Mouse (Mus musculus) embryo, embryonic 11 days (tissue): ENCODE measurements around the gene Blvrb.
A peak's percentile ranks its signal among the peaks of the same experiment; 100 is the strongest.

ENCODE experiments used
- DNase-seq: peaks from one replicate; pipeline ENCODE4 v3.0.0-alpha.2; 2015

Gene Blvrb

GRCm38 (mm10) chr7:27449256-27449862, 1.6 kb downstream of the Blvrb start:
- DNase-seq = peak; percentile 60

- DNase-seq = no peak
Measured at GRCm38 (mm10) chr7:27451359-27451758, 3.6 kb downstream of the Blvrb start.

- no peak for DNase-seq
Measured at GRCm38 (mm10) chr7:27452206-27452770, 4.5 kb downstream of the Blvrb start.

- no peak for DNase-seq
Measured at GRCm38 (mm10) chr7:27454461-27455121, 6.8 kb downstream of the Blvrb start.

- DNase-seq = no peak
Measured at GRCm38 (mm10) chr7:27455273-27455672, 7.5 kb downstream of the Blvrb start.

- DNase-seq = no peak
Measured at GRCm38 (mm10) chr7:27458614-27459013, 10.8 kb downstream of the Blvrb start.

- no peak for DNase-seq
Measured at GRCm38 (mm10) chr7:27459640-27460039, 11.9 kb downstream of the Blvrb start.

GRCm38 (mm10) chr7:27460477-27460876, 12.7 kb downstream of the Blvrb start:
- no peak for DNase-seq

- no peak for DNase-seq
Measured at GRCm38 (mm10) chr7:27467648-27468047, 19.9 kb downstream of the Blvrb start.

GRCm38 (mm10) chr7:27471390-27472120, 23.8 kb downstream of the Blvrb start:
- no peak for DNase-seq

GRCm38 (mm10) chr7:27472596-27472995, 24.8 kb downstream of the Blvrb start:
- DNase-seq = no peak

- peak; percentile 99 for DNase-seq
Measured at GRCm38 (mm10) chr7:27473156-27473834, 25.5 kb downstream of the Blvrb start, which contains the start of gene Sertad3. Gene Sertad3, plus strand, starts transcription at chr7:27473768.

- no peak for DNase-seq
Measured at GRCm38 (mm10) chr7:27473835-27474489, 26.2 kb downstream of the Blvrb start.

- peak; percentile 99 for DNase-seq
Measured at GRCm38 (mm10) chr7:27474490-27474954, 26.7 kb downstream of the Blvrb start.

- no peak for DNase-seq
Measured at GRCm38 (mm10) chr7:27475596-27475995, 27.8 kb downstream of the Blvrb start.

- DNase-seq = no peak
Measured at GRCm38 (mm10) chr7:27476098-27476635, 28.4 kb downstream of the Blvrb start.

GRCm38 (mm10) chr7:27478561-27478960, 30.8 kb downstream of the Blvrb start:
- no peak for DNase-seq

GRCm38 (mm10) chr7:27479750-27480149, 32.0 kb downstream of the Blvrb start:
- DNase-seq = no peak

- no peak for DNase-seq
Measured at GRCm38 (mm10) chr7:27480506-27480905, 32.7 kb downstream of the Blvrb start.

- DNase-seq = no peak
Measured at GRCm38 (mm10) chr7:27480927-27481626, 33.3 kb downstream of the Blvrb start.

- DNase-seq = peak; percentile 90
Measured at GRCm38 (mm10) chr7:27481627-27481969, 33.8 kb downstream of the Blvrb start.
